Mouse (Mus musculus): ENCODE results near the gene Negr1.

DNA sequence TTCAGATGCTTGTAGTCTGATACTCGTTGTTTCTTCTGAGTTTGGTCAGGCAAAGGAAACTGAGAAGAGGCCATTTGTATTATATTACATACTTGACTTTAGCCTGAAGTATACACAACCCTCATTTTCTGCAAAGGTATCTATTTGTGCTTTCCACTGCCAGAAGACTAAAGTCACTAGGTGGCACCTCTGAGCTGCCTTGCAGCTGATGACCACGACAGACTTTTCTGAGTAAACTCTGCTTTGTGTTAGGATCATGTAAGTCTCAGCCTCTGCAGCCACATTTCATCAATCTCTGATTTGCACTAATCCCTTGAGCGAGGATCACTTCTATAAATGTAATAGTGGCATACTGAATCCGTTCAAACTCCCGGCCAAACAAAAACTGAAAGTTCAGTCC is 671.1 kb downstream of the Negr1 start:
- TF ChIP-seq CTCF (IDR thresholded peaks at IDR 0.05; ENCODE audit: control insufficient read depth, insufficient read depth, insufficient read length): no peak
- TF ChIP-seq MYOD1 (IDR thresholded peaks at IDR 0.05; ENCODE audit: control insufficient read depth, insufficient read length, low read depth): no peak
- TF ChIP-seq USF1 (IDR thresholded peaks at IDR 0.05; ENCODE audit: low read depth): no peak
- TF ChIP-seq MYOG (IDR thresholded peaks at IDR 0.05; ENCODE audit: control insufficient read depth, extremely low read depth, insufficient read length): no peak
- no peak for TF ChIP-seq CEBPB (IDR thresholded peaks at IDR 0.05; ENCODE audit: low read depth)
- no peak for TF ChIP-seq MAX (IDR thresholded peaks at IDR 0.05)
